Comparison of ENCODE assay signal across 22 mouse cellular contexts in the genomic region with DNA sequence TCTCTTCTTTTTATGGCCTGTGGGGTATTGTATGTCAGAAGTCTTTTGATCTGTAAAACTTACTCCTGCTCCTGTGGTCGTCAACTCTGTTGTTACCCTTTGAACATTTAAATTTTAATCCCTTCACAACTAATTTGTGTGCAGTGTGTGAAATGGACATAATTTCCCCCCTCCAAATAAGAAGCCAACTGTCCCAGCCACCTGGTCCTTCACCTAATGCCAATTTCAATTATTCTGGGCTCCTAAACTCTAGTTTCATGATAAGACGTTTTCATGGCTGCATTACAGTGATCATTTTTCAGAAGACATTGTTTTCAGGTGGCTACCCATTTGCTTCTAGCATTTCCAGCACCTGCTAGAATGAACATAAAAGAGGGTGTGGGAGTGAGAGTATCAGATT. TPM values are rescaled to one million over a fixed set of nuclear protein-coding genes. Genes with fewer than 3 reads are reported as not detected.
A peak's percentile ranks its signal among the peaks of the same experiment; 100 is the strongest.
DNase-seq lines count a peak whose midpoint lies in the region; ATAC-seq lines count a peak whose summit lies in the region.
"Had no signal": no experiment of that assay in that cellular context is flagged by ENCODE, and none has a peak within 500 bp of the region (broad histone marks: within the 10 kb centered on the region; RNA-seq: fewer than 3 reads in every experiment).

No protein-coding gene starts in this region.

- peak; percentile 60; the same call in 1 of the 2 replicates for ATAC-seq in embryonic facial prominence, embryonic 14.5 days (ENCODE audit: low read depth)
- no peak for ATAC-seq in midbrain, embryonic 11.5 days (ENCODE audit: low FRiP score)
- no peak for ATAC-seq in midbrain, embryonic 13.5 days
- ATAC-seq: CD4-positive, CD25-positive, alpha-beta regulatory T cell, adult 4 months; forebrain, embryonic 15.5 days had no signal

- H3K9ac ChIP-seq in embryonic facial prominence, embryonic 14.5 days (ENCODE audit: low read depth, low read length) = no peak overlapping the region
- no peak overlapping the region for H3K9ac ChIP-seq in midbrain, embryonic 11.5 days (ENCODE audit: low read length)
- no peak overlapping the region for H3K9ac ChIP-seq in midbrain, embryonic 13.5 days (replicated peaks)
- H3K9ac ChIP-seq: embryonic facial prominence, embryonic 12.5 days; forebrain, embryonic 12.5 days; forebrain, embryonic 15.5 days; heart, embryonic 13.5 days; hindbrain, embryonic 12.5 days; hindbrain, embryonic 15.5 days had no signal

- H3K9me3 ChIP-seq in embryonic facial prominence, embryonic 14.5 days (ENCODE audit: control insufficient read depth, low read length) = no peaks in the 10 kb centered on the region
- H3K9me3 ChIP-seq in embryonic facial prominence, embryonic 10.5 days = no peaks in the 10 kb centered on the region
- H3K9me3 ChIP-seq in midbrain, embryonic 11.5 days (ENCODE audit: control insufficient read depth, low read length) = no peaks in the 10 kb centered on the region
- no peaks in the 10 kb centered on the region for H3K9me3 ChIP-seq in midbrain, embryonic 13.5 days
- H3K9me3 ChIP-seq: embryonic facial prominence, embryonic 12.5 days; forebrain, embryonic 12.5 days; forebrain, embryonic 15.5 days; heart, embryonic 10.5 days; heart, embryonic 13.5 days; hindbrain, embryonic 12.5 days; hindbrain, embryonic 15.5 days had no signal

- H3K36me3 ChIP-seq in embryonic facial prominence, embryonic 14.5 days (ENCODE audit: control insufficient read depth, insufficient read depth, low read length) = no peaks in the 10 kb centered on the region
- H3K36me3 ChIP-seq in embryonic facial prominence, embryonic 10.5 days (replicated peaks) = no peaks in the 10 kb centered on the region
- H3K36me3 ChIP-seq in midbrain, embryonic 11.5 days (ENCODE audit: control insufficient read depth, insufficient read depth, low read length) = no peaks in the 10 kb centered on the region
- H3K36me3 ChIP-seq in midbrain, embryonic 13.5 days = no peaks in the 10 kb centered on the region
- H3K36me3 ChIP-seq: embryonic facial prominence, embryonic 12.5 days; forebrain, embryonic 12.5 days; forebrain, embryonic 15.5 days; heart, embryonic 10.5 days; heart, embryonic 13.5 days; hindbrain, embryonic 12.5 days; hindbrain, embryonic 15.5 days had no signal

- no peak overlapping the region for H3K4me2 ChIP-seq in embryonic facial prominence, embryonic 14.5 days (ENCODE audit: low read depth, low read length)
- H3K4me2 ChIP-seq in midbrain, embryonic 11.5 days = no peak overlapping the region
- H3K4me2 ChIP-seq in midbrain, embryonic 13.5 days (replicated peaks) = no peak overlapping the region
- H3K4me2 ChIP-seq: embryonic facial prominence, embryonic 12.5 days; forebrain, embryonic 12.5 days; forebrain, embryonic 15.5 days; heart, embryonic 13.5 days; hindbrain, embryonic 12.5 days; hindbrain, embryonic 15.5 days had no signal

- DNase-seq in cerebellum, adult 18-20 months = peak; percentile 33 to 43
- no peak for DNase-seq in cerebellum, postnatal 10 days
- peak; percentile 28 for DNase-seq in embryonic facial prominence, embryonic 14.5 days (ENCODE audit: low spot score)
- DNase-seq in embryonic facial prominence, embryonic 10.5 days (ENCODE audit: low spot score) = no peak
- DNase-seq in midbrain, embryonic 11.5 days (ENCODE audit: low spot score, missing footprints) = peak; percentile 47
- DNase-seq in spleen, postnatal 10 days (ENCODE audit: low spot score in 2 of 2) = no peak
- DNase-seq: adrenal gland, adult 2 months; adrenal gland, postnatal 14 days; gastrocnemius, postnatal 25 days; heart, adult 2 months; heart, postnatal 14 days; kidney, adult 2 months had no signal

- H3K27ac ChIP-seq in embryonic facial prominence, embryonic 14.5 days (replicated peaks; ENCODE audit: low read depth, low read length) = no peak overlapping the region
- no peak overlapping the region for H3K27ac ChIP-seq in embryonic facial prominence, embryonic 10.5 days (replicated peaks)
- no peak overlapping the region for H3K27ac ChIP-seq in midbrain, embryonic 11.5 days (ENCODE audit: low read depth, low read length)
- H3K27ac ChIP-seq in midbrain, embryonic 13.5 days = no peak overlapping the region
- H3K27ac ChIP-seq: embryonic facial prominence, embryonic 12.5 days; forebrain, embryonic 12.5 days; forebrain, embryonic 15.5 days; heart, adult 2 months; heart, embryonic 10.5 days; heart, embryonic 13.5 days; hindbrain, embryonic 12.5 days; hindbrain, embryonic 15.5 days had no signal

- no peaks in the 10 kb centered on the region for H3K4me1 ChIP-seq in embryonic facial prominence, embryonic 14.5 days (ENCODE audit: control insufficient read depth, insufficient read depth, low read length)
- peaks cover 4% of the 10 kb centered on the region for H3K4me1 ChIP-seq in embryonic facial prominence, embryonic 10.5 days
- peaks cover 3% of the 10 kb centered on the region; the same call in 1 of the 2 replicates for H3K4me1 ChIP-seq in midbrain, embryonic 11.5 days (ENCODE audit: control insufficient read depth, insufficient read depth, low read length)
- peaks cover 10% of the 10 kb centered on the region for H3K4me1 ChIP-seq in midbrain, embryonic 13.5 days (replicated peaks)
- H3K4me1 ChIP-seq: embryonic facial prominence, embryonic 12.5 days had no signal

- H3K4me3 ChIP-seq in embryonic facial prominence, embryonic 14.5 days (ENCODE audit: low read depth, low read length) = no peak overlapping the region
- H3K4me3 ChIP-seq in embryonic facial prominence, embryonic 10.5 days = no peak overlapping the region
- no peak overlapping the region for H3K4me3 ChIP-seq in midbrain, embryonic 11.5 days (ENCODE audit: low read depth, low read length)
- no peak overlapping the region for H3K4me3 ChIP-seq in midbrain, embryonic 13.5 days (replicated peaks)
- H3K4me3 ChIP-seq: embryonic facial prominence, embryonic 12.5 days; erythroblast, embryonic 14.5 days; forebrain, embryonic 12.5 days; forebrain, embryonic 15.5 days; heart, adult 2 months; heart, embryonic 10.5 days; heart, embryonic 13.5 days; hindbrain, embryonic 12.5 days; hindbrain, embryonic 15.5 days had no signal

- WGBS in embryonic facial prominence, embryonic 14.5 days = 75% methylated on average over 2 of the region's 2 CpGs
- WGBS in embryonic facial prominence, embryonic 10.5 days = 83% methylated on average over 2 of the region's 2 CpGs
- WGBS in midbrain, embryonic 11.5 days = 79% methylated on average over 2 of the region's 2 CpGs
- 80% methylated on average over 2 of the region's 2 CpGs for WGBS in midbrain, embryonic 13.5 days

- no peaks in the 10 kb centered on the region for H3K27me3 ChIP-seq in embryonic facial prominence, embryonic 14.5 days (replicated peaks; ENCODE audit: control insufficient read depth, insufficient read depth, low read length)
- no peaks in the 10 kb centered on the region for H3K27me3 ChIP-seq in embryonic facial prominence, embryonic 10.5 days (replicated peaks; ENCODE audit: low read depth, poor library complexity, severe bottlenecking)
- no peaks in the 10 kb centered on the region for H3K27me3 ChIP-seq in midbrain, embryonic 11.5 days (ENCODE audit: control insufficient read depth, insufficient read depth, low read length)
- H3K27me3 ChIP-seq in midbrain, embryonic 13.5 days = no peaks in the 10 kb centered on the region
- H3K27me3 ChIP-seq: embryonic facial prominence, embryonic 12.5 days; forebrain, embryonic 12.5 days; forebrain, embryonic 15.5 days; heart, embryonic 13.5 days; hindbrain, embryonic 12.5 days; hindbrain, embryonic 15.5 days had no signal

RNA-seq across cellular contexts. Expression of a gene that starts 13.9 kb away (rescaled TPM):
- 11.4 and 13.6 TPM in 2 replicates for polyA plus RNA-seq in embryonic facial prominence, embryonic 14.5 days (2014; fragmentation: Nextera tagmentation; extraction: Ambion mirVana)
- 27.0 and 28.1 TPM in 2 replicates for polyA plus RNA-seq in embryonic facial prominence, embryonic 10.5 days (2016; fragmentation: Nextera tagmentation; extraction: Ambion mirVana)
- 31.3 and 32.1 TPM in 2 replicates for polyA plus RNA-seq in midbrain, embryonic 11.5 days (2014; fragmentation: Nextera tagmentation; extraction: Ambion mirVana)
- polyA plus RNA-seq in midbrain, embryonic 13.5 days (2015; fragmentation: Nextera tagmentation; extraction: Ambion mirVana) = 26.0 and 27.7 TPM in 2 replicates

Comparison
In these comparisons a context has a peak if more than half of its experiments do, and no peak if none do; other contexts are left out.
1. DNase-seq: peak in cerebellum, adult 18-20 months (2 of 2), embryonic facial prominence, embryonic 14.5 days (single experiment) and midbrain, embryonic 11.5 days (single experiment); none in cerebellum, postnatal 10 days (0 of 2), embryonic facial prominence, embryonic 10.5 days (single experiment) and spleen, postnatal 10 days (0 of 2).